Mouse (Mus musculus) CH12.LX (cell line): ENCODE data around the gene Pla2g1b. TPM values are rescaled to one million over a fixed set of nuclear protein-coding genes. Genes with fewer than 3 reads are reported as not detected.

Experiments used
- DNase-seq: peaks from one replicate; pipeline ENCODE4 v3.0.0-alpha.2; 2013; ENCODE audit errors: extremely low read depth
- H3K27ac ChIP-seq: 2 replicates; pipeline ENCODE4 v1.5.1; 2012; ENCODE audit warnings: low read depth, mild to moderate bottlenecking, control low read depth, moderate library complexity; ENCODE audit not compliant: insufficient read depth
- H3K27me3 ChIP-seq: replicated peaks from 2 replicates; pipeline ENCODE3; 2012; ENCODE audit warnings: inconsistent platforms
- H3K36me3 ChIP-seq, 2 experiments: replicated peaks in 1 of 2; 2 replicates each; pipeline versions ENCODE3 to v1.6.1; 2012; ENCODE audit warnings: inconsistent platforms in 1 of 2, low read length in 1 of 2, mild to moderate bottlenecking in 1 of 2, mixed read lengths in 1 of 2, moderate library complexity in 1 of 2; ENCODE audit not compliant: control insufficient read depth in 1 of 2, insufficient read depth in 1 of 2
- H3K4me1 ChIP-seq, 2 experiments: 2 replicates each; pipeline ENCODE4 v1.6.1; 2012; ENCODE audit warnings: inconsistent platforms in 1 of 2, moderate library complexity in 1 of 2; ENCODE audit not compliant: insufficient read depth in 2 of 2, control insufficient read depth in 1 of 2
- H3K4me2 ChIP-seq: 2 replicates; pipeline ENCODE4 v1.6.1; 2012; ENCODE audit warnings: low read depth, mild to moderate bottlenecking, control low read depth; ENCODE audit not compliant: poor library complexity, insufficient read depth, severe bottlenecking
- H3K4me3 ChIP-seq, 3 experiments: fragments of 150-350 bp in 1 of 3; sonication (generic) in 1 of 3; replicated peaks in 1 of 3; 2 replicates each; pipeline versions ENCODE3 to v1.5.1; 2011 to 2012; ENCODE audit warnings: low read depth in 2 of 3, low read length in 2 of 3, mild to moderate bottlenecking in 2 of 3, moderate library complexity in 2 of 3, control low read depth in 1 of 3, improper control_type of control experiment in 1 of 3, inconsistent platforms in 1 of 3, mixed read lengths in 1 of 3; ENCODE audit not compliant: poor library complexity in 1 of 3
- H3K79me2 ChIP-seq: replicated peaks from 2 replicates; pipeline ENCODE4 v1.6.1; 2012; ENCODE audit warnings: mild to moderate bottlenecking, moderate library complexity; ENCODE audit not compliant: control insufficient read depth, poor library complexity, insufficient read depth, severe bottlenecking; ENCODE audit errors: extremely low read depth
- H3K9ac ChIP-seq: 2 replicates; pipeline ENCODE4 v1.6.1; 2012; ENCODE audit warnings: low read depth, mild to moderate bottlenecking, control low read depth, moderate library complexity; ENCODE audit not compliant: insufficient read depth
- H3K9me3 ChIP-seq: replicated peaks from 2 replicates; pipeline ENCODE3; 2012; ENCODE audit warnings: low read length, inconsistent platforms, mixed read lengths
- JUN ChIP-seq: IDR thresholded peaks from 2 replicates; pipeline ENCODE4 v1.6.1; 2011; ENCODE audit warnings: low read depth, mild to moderate bottlenecking, low read length, improper control_type of control experiment, moderate library complexity; ENCODE audit not compliant: insufficient read depth
- JUND ChIP-seq: conservative IDR thresholded peaks from 2 replicates; pipeline ENCODE4 v1.6.1; 2011; ENCODE audit warnings: low read depth, low read length, improper control_type of control experiment
- MAFK ChIP-seq: IDR thresholded peaks from 2 replicates; pipeline ENCODE4 v1.6.1; 2011; ENCODE audit warnings: low read length, improper control_type of control experiment; ENCODE audit not compliant: insufficient replicate concordance
- MXI1 ChIP-seq: IDR thresholded peaks from 2 replicates; pipeline ENCODE4 v1.6.1; 2011; ENCODE audit warnings: mild to moderate bottlenecking, low read depth, low read length, improper control_type of control experiment
- POLR2AphosphoS2 ChIP-seq: IDR thresholded peaks from 2 replicates; pipeline ENCODE4 v1.6.1; 2011; ENCODE audit warnings: low read depth, low read length, improper control_type of control experiment
- SIN3A ChIP-seq: IDR thresholded peaks from 2 replicates; pipeline ENCODE4 v1.6.1; 2012; ENCODE audit warnings: low read length, improper control_type of control experiment, inconsistent platforms
- UBTF ChIP-seq: IDR thresholded peaks from 2 replicates; pipeline ENCODE4 v1.6.1; 2012; ENCODE audit warnings: low read depth, mild to moderate bottlenecking, inconsistent platforms, low read length, improper control_type of control experiment, moderate library complexity
- USF1 ChIP-seq: IDR thresholded peaks from 2 replicates; pipeline ENCODE4 v1.6.1; 2014; ENCODE audit warnings: low read depth, mild to moderate bottlenecking, inconsistent platforms, low read length, improper control_type of control experiment
- dilution Hi-C: fragments of 300-500 bp; cut with MboI; formaldehyde crosslinking; loops from 2 replicates; pipeline ENCODE4 v1.14.3; 2020; ENCODE audit warnings: low sequenced_read_pairs; ENCODE audit not compliant: extremely low pct_unique_long_range_greater_than_20kb, extremely low pct_ligation_motif_present
- in situ Hi-C: fragments of 300-500 bp; cut with MboI; formaldehyde crosslinking; loops from 3 replicates; pipeline ENCODE4 v1.14.3; 2019; ENCODE audit warnings: low sequenced_read_pairs, low pct_ligation_motif_present, low pct_unique_long_range_greater_than_20kb, mixed read lengths
- polyA plus RNA-seq: library from polyadenylated mRNA; unstranded; fragments of >175 nt; gene quantifications from 2 replicates; pipeline ENCODE4 v1.2.1, GENCODE M21; 2012; ENCODE audit warnings: low read depth; ENCODE audit not compliant: insufficient read length
- total RNA-seq, 2 experiments: library from RNA; depleted of rRNA; stranded (reverse); fragments of 300-350 nt in 1 of 2; fragments of >200 nt in 1 of 2; gene quantifications; 2 replicates each; pipeline ENCODE4 v1.2.3; 2012 to 2014

Gene Pla2g1b
- total and polyA plus RNA-seq, 3 experiments, result not detected

DNA sequence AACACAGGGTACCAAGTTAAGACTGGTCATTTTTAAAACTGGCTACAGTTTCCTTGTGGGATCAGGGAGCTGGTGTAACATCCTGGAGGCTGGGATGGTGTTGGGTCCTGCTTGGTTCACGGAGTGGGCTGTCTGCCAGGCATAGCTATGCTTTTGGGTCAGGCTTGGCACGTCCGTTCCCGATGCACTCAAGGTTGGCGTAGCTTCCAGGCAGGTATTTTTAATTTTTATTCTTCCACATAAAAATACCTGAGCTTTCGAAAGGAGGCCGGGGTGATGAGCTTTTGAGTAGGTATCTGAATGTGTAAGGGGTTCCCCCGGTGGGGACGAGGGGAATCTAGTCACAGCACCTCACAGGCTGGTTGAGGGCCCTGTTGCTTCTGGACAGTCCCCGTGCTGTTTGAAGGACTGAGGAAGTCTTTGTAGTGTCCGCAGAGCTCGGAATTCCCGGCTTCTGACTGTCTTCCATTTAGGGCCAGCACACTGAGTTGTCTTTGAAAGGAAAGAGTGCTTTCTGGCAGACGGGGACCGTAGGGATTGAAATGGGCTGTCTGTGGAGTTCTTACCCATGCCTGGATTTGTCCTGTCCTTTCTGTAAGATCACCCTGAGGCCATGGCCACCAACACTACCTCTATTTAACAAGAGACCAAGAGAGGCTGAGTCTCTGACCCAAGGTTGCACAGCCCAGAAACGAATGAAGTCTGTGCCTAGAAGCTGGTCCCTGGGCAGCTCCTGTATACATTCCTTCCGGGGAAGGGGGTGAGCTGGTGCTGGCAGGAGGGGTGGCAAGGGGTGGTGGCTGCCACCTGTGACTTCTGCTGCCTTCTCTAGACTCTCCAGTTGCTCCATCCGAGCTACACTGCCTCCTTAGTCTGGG, 42.2 kb downstream of the Pla2g1b start:
- Histone ChIP-seq H3K27me3 (peaks cover 4% of the 10 kb centered on the region), H3K36me3 (peaks cover 0 to 21% of the 10 kb centered on the region in 2 experiments), H3K9me3 (peaks cover 5% of the 10 kb centered on the region), H3K9ac (0 out of 2 replicates have a peak overlapping the region, but pooled peaks have one; percentile 1), H3K4me3 (no peak overlapping the region), H3K4me1 (peaks cover 15 to 36% of the 10 kb centered on the region in 2 experiments), H3K4me2 (peak overlapping the region; percentile 84), H3K27ac (no peak overlapping the region), H3K79me2 (no peaks in the 10 kb centered on the region; the same call in 1 of the 2 replicates)
- dilution Hi-C loops (no loop called here), in situ Hi-C loops (no loop called here)
- DNase-seq, result no peak
- no peak for TF ChIP-seq POLR2AphosphoS2

DNA sequence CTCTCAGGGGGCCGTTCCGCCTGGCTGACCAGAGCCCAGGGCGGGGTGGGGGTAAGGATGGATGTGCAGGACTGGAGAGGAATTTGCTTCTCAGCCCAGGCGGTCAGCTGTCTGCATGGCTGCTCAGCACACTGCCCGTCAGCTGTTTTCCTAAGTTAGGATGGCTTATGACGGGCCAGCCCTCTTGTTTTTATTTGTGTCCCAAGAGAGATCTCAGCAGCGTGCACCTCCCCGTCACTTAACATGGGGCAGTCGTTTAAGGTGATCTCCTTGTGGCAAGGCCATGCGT, 42.7 kb downstream of the Pla2g1b start:
- Histone ChIP-seq H3K9me3 (peaks cover 5% of the 10 kb centered on the region), H3K79me2 (no peaks in the 10 kb centered on the region; the same call in 1 of the 2 replicates), H3K9ac (no peak overlapping the region), H3K4me3 (no peak overlapping the region), H3K4me2 (no peak overlapping the region), H3K36me3 (peaks cover 2 to 26% of the 10 kb centered on the region in 2 experiments), H3K4me1 (peaks cover 17 to 36% of the 10 kb centered on the region in 2 experiments), H3K27ac (no peak overlapping the region), H3K27me3 (peaks cover 4% of the 10 kb centered on the region)
- no peak for DNase-seq
- dilution Hi-C loops (no loop called here), in situ Hi-C loops (no loop called here)
- TF ChIP-seq USF1, result no peak
- TF ChIP-seq MAFK, result no peak
- no peak for TF ChIP-seq SIN3A
- no peak for TF ChIP-seq JUN
- TF ChIP-seq JUND, result no peak
- TF ChIP-seq UBTF, result no peak

DNA sequence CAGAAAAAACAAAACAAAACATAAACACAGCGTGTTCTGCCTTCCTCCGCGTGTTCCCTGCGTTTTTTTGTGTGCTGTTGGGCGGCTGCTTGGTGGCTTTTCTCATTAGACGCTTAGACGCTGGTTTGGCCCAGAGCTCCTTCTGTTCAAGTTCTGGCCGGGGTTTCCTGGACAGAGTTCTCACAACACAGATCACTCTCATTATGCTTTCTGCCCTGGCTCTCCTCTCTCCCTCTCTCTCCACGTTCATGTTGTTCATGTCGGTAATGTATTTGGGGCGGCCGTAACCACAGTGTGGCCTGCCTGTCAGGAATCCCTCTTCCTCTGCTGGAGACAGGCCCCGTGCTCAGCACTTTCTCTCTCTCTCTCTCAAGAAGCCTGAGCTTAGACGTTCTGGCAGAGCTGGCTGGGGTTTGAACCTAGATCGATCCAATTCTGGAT, 43.3 kb downstream of the Pla2g1b start:
- H3K9ac ChIP-seq, result no peak overlapping the region
- TF ChIP-seq JUN (no peak), MXI1 (no peak)
- H3K4me1 ChIP-seq, result peaks cover 22 to 42% of the 10 kb centered on the region in 2 experiments

More for the DNA sequence above, 43.3 kb downstream of the Pla2g1b start:
- no peak overlapping the region for H3K4me3 ChIP-seq
- peaks cover 2 to 28% of the 10 kb centered on the region in 2 experiments for H3K36me3 ChIP-seq
- in situ Hi-C loops (no loop called here), dilution Hi-C loops (no loop called here)
- peaks cover 2% of the 10 kb centered on the region for H3K9me3 ChIP-seq
- H3K27ac ChIP-seq, result no peak overlapping the region
- H3K27me3 ChIP-seq, result peaks cover 4% of the 10 kb centered on the region
- no peak for DNase-seq
- H3K79me2 ChIP-seq, result no peaks in the 10 kb centered on the region; the same call in 1 of the 2 replicates
- no peak overlapping the region for H3K4me2 ChIP-seq
